Mouse (Mus musculus) E14TG2a.4 (cell line): ENCODE data around the gene C1galt1.

Source experiments
- CTCF ChIP-seq: conservative IDR thresholded peaks from 2 replicates; pipeline ENCODE4 v1.5.1; 2014; ENCODE audit warnings: low read length
- NANOG ChIP-seq: IDR thresholded peaks from 2 replicates; pipeline ENCODE4 v1.6.1; 2014; ENCODE audit warnings: borderline replicate concordance, low read length, mixed read lengths
- POU5F1 ChIP-seq: IDR thresholded peaks from 2 replicates; pipeline ENCODE4 v1.6.1; 2014; ENCODE audit warnings: low read length, borderline replicate concordance

DNA sequence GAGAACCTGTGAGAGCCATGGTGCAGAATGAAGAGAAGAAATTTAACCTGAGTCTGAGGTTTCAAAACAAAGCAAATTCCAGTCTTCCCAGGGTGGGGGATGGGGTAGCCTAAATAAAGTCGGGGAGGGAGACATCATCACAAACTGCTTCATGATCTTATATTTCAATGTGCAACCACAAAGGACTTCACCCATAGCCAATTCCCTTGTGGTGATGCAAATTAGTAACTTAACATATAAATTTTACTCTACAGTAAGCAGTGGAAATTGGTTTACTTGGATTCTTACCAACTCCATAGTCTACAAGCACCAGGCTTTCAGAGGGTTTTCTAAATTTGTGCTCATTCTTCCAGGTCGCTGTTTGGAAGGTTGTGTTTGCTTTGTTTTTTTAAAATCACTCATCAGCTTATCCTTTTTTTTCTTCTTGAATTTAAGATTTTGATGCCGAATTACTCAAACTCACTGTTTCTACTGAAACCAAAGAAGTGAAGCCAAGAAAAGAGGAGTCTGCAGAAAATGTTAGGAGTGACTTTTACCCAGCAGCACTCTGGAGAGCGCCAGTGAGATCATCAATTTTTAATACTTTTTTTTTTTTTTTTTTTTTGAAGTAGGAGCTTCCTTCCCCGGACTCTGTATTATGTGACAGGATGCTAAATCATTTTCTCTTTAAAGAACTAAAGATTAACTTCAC lies 41.5 kb downstream of the C1galt1 start:
- no peak for TF ChIP-seq CTCF
- no peak for TF ChIP-seq NANOG
- TF ChIP-seq POU5F1: no peak
